Mouse (Mus musculus): ENCODE data around the gene Gm17555. TPM values are rescaled to one million over a fixed set of nuclear protein-coding genes. Genes with fewer than 3 reads are reported as not detected.

Gm17555 gene
- total and polyA plus RNA-seq, 3 experiments = not detected

DNA sequence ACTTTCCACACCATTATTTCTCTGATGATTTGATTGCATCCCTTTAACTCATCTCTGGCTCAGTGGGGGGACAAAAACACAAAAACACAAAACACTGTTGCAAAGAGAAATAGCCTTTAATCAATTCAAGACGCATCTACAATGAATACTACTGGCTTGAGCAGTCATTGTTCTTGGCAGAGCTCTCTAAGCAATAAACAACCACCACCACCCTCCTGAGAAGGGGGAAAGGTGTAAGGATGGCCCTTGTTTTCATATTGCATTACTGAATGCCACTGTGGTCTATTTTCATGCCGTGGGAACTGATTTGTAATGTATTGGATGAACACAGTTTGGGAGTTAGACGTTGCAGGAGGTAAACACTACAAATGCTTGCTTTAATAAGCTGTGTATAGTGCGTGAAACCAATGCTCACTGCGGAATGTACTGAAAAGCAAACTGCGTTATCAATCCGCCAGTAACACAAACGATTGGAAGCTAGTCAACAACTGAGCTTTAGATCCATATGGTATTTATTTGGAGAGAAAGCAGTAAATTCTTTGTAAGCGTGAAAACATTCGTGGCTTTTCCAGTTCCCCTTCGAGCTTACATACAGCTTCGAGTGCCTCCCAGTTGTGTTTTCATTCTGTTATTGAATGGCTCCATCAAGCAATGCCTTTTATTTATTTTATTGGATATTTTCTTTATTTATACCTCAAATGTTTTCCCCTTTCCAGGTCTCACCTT lies 19.1 kb upstream of the Gm17555 start:
- in situ Hi-C loops (cut with MboI; ENCODE audit: low pct_ligation_motif_present, low pct_unique_long_range_greater_than_20kb, low sequenced_read_pairs) = no loop called here
- no peak overlapping the region for H3K4me3 ChIP-seq (replicated peaks in 1 of 3; ENCODE audit: low read depth in 2 of 3, low read length in 2 of 3, poor library complexity in 1 of 3)
- no peak for DNase-seq (ENCODE audit: extremely low read depth)
- H3K4me2 ChIP-seq (ENCODE audit: insufficient read depth, low read depth, poor library complexity, severe bottlenecking) = no peak overlapping the region
- H3K9me3 ChIP-seq (replicated peaks; ENCODE audit: low read length) = no peaks in the 10 kb centered on the region
- dilution Hi-C loops (cut with MboI; ENCODE audit: extremely low pct_ligation_motif_present, extremely low pct_unique_long_range_greater_than_20kb, low sequenced_read_pairs) = no loop called here
- H3K79me2 ChIP-seq (replicated peaks; ENCODE audit: control insufficient read depth, extremely low read depth, insufficient read depth, poor library complexity, severe bottlenecking) = no peaks in the 10 kb centered on the region
- no peak overlapping the region for H3K9ac ChIP-seq (ENCODE audit: insufficient read depth, low read depth)
- no peaks in the 10 kb centered on the region for H3K27me3 ChIP-seq (replicated peaks)
- no peaks in the 10 kb centered on the region for H3K4me1 ChIP-seq (ENCODE audit: control insufficient read depth in 1 of 2, insufficient read depth in 2 of 2)
- no peak overlapping the region for H3K27ac ChIP-seq (ENCODE audit: insufficient read depth, low read depth)
- TF ChIP-seq ELF1 (IDR thresholded peaks at IDR 0.05; ENCODE audit: low read depth, low read length) = no peak
- no peak for TF ChIP-seq MEF2A (IDR thresholded peaks at IDR 0.05; ENCODE audit: borderline replicate concordance, low read depth, low read length)
- TF ChIP-seq ZMIZ1 (IDR thresholded peaks at IDR 0.05; ENCODE audit: low read depth, low read length) = no peak
- no peaks in the 10 kb centered on the region for H3K36me3 ChIP-seq (replicated peaks in 1 of 2; ENCODE audit: control insufficient read depth in 1 of 2, insufficient read depth in 1 of 2, low read length in 1 of 2)

DNA sequence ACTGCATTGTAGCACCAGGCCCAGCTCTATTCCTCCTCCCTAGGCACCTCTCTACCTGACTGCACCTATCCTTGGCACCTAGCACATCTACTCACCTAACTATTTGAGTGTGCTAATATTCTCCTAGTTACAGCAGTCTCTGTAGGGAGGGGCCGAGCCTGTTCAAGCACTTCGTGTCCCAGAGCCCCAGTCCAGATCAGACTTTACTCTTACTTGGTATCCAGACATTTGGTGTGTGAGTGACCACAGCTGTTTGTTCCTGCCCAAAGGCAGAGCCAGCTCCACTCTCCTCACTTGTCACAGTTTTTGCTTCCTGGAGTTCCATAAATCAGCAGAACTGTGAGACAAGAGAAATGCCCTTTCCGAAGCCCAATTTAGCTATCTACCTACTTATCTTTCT lies 15.9 kb upstream of the Gm17555 start:
- no peaks in the 10 kb centered on the region for H3K27me3 ChIP-seq (replicated peaks)

DNA sequence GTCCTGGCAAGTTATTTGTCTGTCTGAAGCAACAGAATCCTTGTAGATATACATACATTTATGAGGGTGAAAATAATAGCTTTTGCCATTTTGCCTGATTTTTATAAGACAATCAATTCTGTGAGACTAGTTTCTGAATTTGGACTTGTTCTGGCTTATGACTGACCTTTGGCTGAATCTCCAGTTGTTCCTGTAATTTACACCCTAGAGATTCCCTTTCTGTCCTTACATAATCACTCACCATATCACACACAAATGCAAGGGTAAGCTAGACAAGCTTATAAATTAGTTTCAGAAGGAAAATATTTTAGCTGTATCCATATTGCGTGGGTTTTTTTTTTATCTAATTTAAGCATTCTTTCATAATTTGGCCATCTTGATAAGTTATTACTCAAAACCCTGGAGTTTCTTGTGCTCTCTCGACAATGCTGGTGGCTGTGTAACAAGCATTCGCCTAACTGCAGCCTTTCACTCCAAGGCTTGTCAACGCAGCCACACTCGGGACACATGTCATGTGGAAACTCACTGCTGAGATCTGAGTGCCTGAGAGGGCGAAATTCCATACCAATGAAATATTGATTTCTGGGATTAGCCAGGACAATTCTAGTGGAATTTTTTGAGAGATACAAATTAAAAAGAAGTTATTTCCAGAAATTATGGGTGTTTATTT lies 3.8 kb upstream of the Gm17555 start:
- no peak overlapping the region for H3K27ac ChIP-seq (ENCODE audit: insufficient read depth, low read depth)
- H3K9me3 ChIP-seq (replicated peaks; ENCODE audit: low read length) = no peaks in the 10 kb centered on the region
- no peaks in the 10 kb centered on the region for H3K4me1 ChIP-seq (ENCODE audit: control insufficient read depth in 1 of 2, insufficient read depth in 2 of 2)
- in situ Hi-C loops (cut with MboI; ENCODE audit: low pct_ligation_motif_present, low pct_unique_long_range_greater_than_20kb, low sequenced_read_pairs) (no loop called here), dilution Hi-C loops (cut with MboI; ENCODE audit: extremely low pct_ligation_motif_present, extremely low pct_unique_long_range_greater_than_20kb, low sequenced_read_pairs) (no loop called here)
- no peaks in the 10 kb centered on the region for H3K79me2 ChIP-seq (replicated peaks; ENCODE audit: control insufficient read depth, extremely low read depth, insufficient read depth, poor library complexity, severe bottlenecking)
- H3K27me3 ChIP-seq (replicated peaks) = no peaks in the 10 kb centered on the region
- DNase-seq (ENCODE audit: extremely low read depth) = no peak
- no peak overlapping the region for H3K9ac ChIP-seq (ENCODE audit: insufficient read depth, low read depth)
- H3K36me3 ChIP-seq (replicated peaks in 1 of 2; ENCODE audit: control insufficient read depth in 1 of 2, insufficient read depth in 1 of 2, low read length in 1 of 2) = no peaks in the 10 kb centered on the region
- H3K4me2 ChIP-seq (ENCODE audit: insufficient read depth, low read depth, poor library complexity, severe bottlenecking) = no peak overlapping the region
- no peak overlapping the region for H3K4me3 ChIP-seq (replicated peaks in 1 of 3; ENCODE audit: low read depth in 2 of 3, low read length in 2 of 3, poor library complexity in 1 of 3)
- no peak for TF ChIP-seq ELF1 (IDR thresholded peaks at IDR 0.05; ENCODE audit: low read depth, low read length)
- no peak for TF ChIP-seq MEF2A (IDR thresholded peaks at IDR 0.05; ENCODE audit: borderline replicate concordance, low read depth, low read length)
- no peak for TF ChIP-seq MAFK (IDR thresholded peaks at IDR 0.05; ENCODE audit: insufficient replicate concordance, low read length)
- TF ChIP-seq ZKSCAN1 (IDR thresholded peaks at IDR 0.05; ENCODE audit: borderline replicate concordance, low read depth, low read length) = no peak
- TF ChIP-seq JUND (conservative IDR thresholded peaks at IDR 0.05; ENCODE audit: low read depth, low read length) = no peak
- TF ChIP-seq ETS1 (conservative IDR thresholded peaks at IDR 0.05; ENCODE audit: low read depth, low read length) = no peak
- no peak for TF ChIP-seq UBTF (IDR thresholded peaks at IDR 0.05; ENCODE audit: low read depth, low read length)
- no peak for TF ChIP-seq CHD2 (IDR thresholded peaks at IDR 0.05; ENCODE audit: low read length)
- no peak for TF ChIP-seq MXI1 (IDR thresholded peaks at IDR 0.05; ENCODE audit: low read depth, low read length)
- no peak for TF ChIP-seq JUN (IDR thresholded peaks at IDR 0.05; ENCODE audit: insufficient read depth, low read depth, low read length)
- no peak for TF ChIP-seq TBP (conservative IDR thresholded peaks at IDR 0.05; ENCODE audit: low read depth, low read length)
- no peak for TF ChIP-seq POLR2A (IDR thresholded peaks at IDR 0.05; ENCODE audit: low read depth, low read length)
- no peak for TF ChIP-seq ZNF384 (IDR thresholded peaks at IDR 0.05; ENCODE audit: low read depth, low read length)
- no peak for TF ChIP-seq HCFC1 (IDR thresholded peaks at IDR 0.05; ENCODE audit: low read depth, low read length)
- no peak for TF ChIP-seq NELFE (IDR thresholded peaks at IDR 0.05; ENCODE audit: low read depth, low read length)
- TF ChIP-seq POLR2AphosphoS2 (IDR thresholded peaks at IDR 0.05; ENCODE audit: low read depth, low read length) = no peak
- TF ChIP-seq ZMIZ1 (IDR thresholded peaks at IDR 0.05; ENCODE audit: low read depth, low read length) = no peak

More for the DNA sequence above, 15.9 kb upstream of the Gm17555 start:
- Histone ChIP-seq H3K4me3 (replicated peaks in 1 of 3; ENCODE audit: low read depth in 2 of 3, low read length in 2 of 3, poor library complexity in 1 of 3) (no peak overlapping the region), H3K4me1 (ENCODE audit: control insufficient read depth in 1 of 2, insufficient read depth in 2 of 2) (no peaks in the 10 kb centered on the region), H3K79me2 (replicated peaks; ENCODE audit: control insufficient read depth, extremely low read depth, insufficient read depth, poor library complexity, severe bottlenecking) (no peaks in the 10 kb centered on the region), H3K9me3 (replicated peaks; ENCODE audit: low read length) (no peaks in the 10 kb centered on the region), H3K36me3 (replicated peaks in 1 of 2; ENCODE audit: control insufficient read depth in 1 of 2, insufficient read depth in 1 of 2, low read length in 1 of 2) (no peaks in the 10 kb centered on the region), H3K4me2 (ENCODE audit: insufficient read depth, low read depth, poor library complexity, severe bottlenecking) (no peak overlapping the region), H3K27ac (ENCODE audit: insufficient read depth, low read depth) (no peak overlapping the region), H3K9ac (ENCODE audit: insufficient read depth, low read depth) (no peak overlapping the region)
- TF ChIP-seq ZKSCAN1 (IDR thresholded peaks at IDR 0.05; ENCODE audit: borderline replicate concordance, low read depth, low read length) (no peak), MXI1 (IDR thresholded peaks at IDR 0.05; ENCODE audit: low read depth, low read length) (no peak), CHD2 (IDR thresholded peaks at IDR 0.05; ENCODE audit: low read length) (no peak), SIN3A (IDR thresholded peaks at IDR 0.05; ENCODE audit: low read length) (no peak), NELFE (IDR thresholded peaks at IDR 0.05; ENCODE audit: low read depth, low read length) (no peak), MAFK (IDR thresholded peaks at IDR 0.05; ENCODE audit: insufficient replicate concordance, low read length) (no peak), MAX (IDR thresholded peaks at IDR 0.05; ENCODE audit: low read length) (no peak), ZNF384 (IDR thresholded peaks at IDR 0.05; ENCODE audit: low read depth, low read length) (no peak), TBP (conservative IDR thresholded peaks at IDR 0.05; ENCODE audit: low read depth, low read length) (no peak), E2F4 (IDR thresholded peaks at IDR 0.05; ENCODE audit: insufficient replicate concordance, low read depth, low read length) (no peak), POLR2A (IDR thresholded peaks at IDR 0.05; ENCODE audit: low read depth, low read length) (no peak), GABPA (IDR thresholded peaks at IDR 0.05; ENCODE audit: insufficient replicate concordance, low read depth, low read length) (no peak), PAX5 (IDR thresholded peaks at IDR 0.05; ENCODE audit: low read length) (no peak), SMC3 (IDR thresholded peaks at IDR 0.05; ENCODE audit: low read depth, low read length) (no peak), JUN (IDR thresholded peaks at IDR 0.05; ENCODE audit: insufficient read depth, low read depth, low read length) (no peak), IRF4 (IDR thresholded peaks at IDR 0.05; ENCODE audit: low read depth, low read length) (no peak), MYC (IDR thresholded peaks at IDR 0.05; ENCODE audit: low read depth, low read length) (no peak)
- in situ Hi-C loops (cut with MboI; ENCODE audit: low pct_ligation_motif_present, low pct_unique_long_range_greater_than_20kb, low sequenced_read_pairs) (no loop called here), dilution Hi-C loops (cut with MboI; ENCODE audit: extremely low pct_ligation_motif_present, extremely low pct_unique_long_range_greater_than_20kb, low sequenced_read_pairs) (no loop called here)
- DNase-seq (ENCODE audit: extremely low read depth) = no peak
